Mouse (Mus musculus) spleen, adult 18-20 months (tissue): ENCODE data around the gene Ndufa4l2.

ENCODE experiments used
- DNase-seq, 2 experiments: peaks; one replicate each; pipeline ENCODE4 v3.0.0; 2022; ENCODE audit warnings: mixed read lengths in 2 of 2

Gene Ndufa4l2

DNA sequence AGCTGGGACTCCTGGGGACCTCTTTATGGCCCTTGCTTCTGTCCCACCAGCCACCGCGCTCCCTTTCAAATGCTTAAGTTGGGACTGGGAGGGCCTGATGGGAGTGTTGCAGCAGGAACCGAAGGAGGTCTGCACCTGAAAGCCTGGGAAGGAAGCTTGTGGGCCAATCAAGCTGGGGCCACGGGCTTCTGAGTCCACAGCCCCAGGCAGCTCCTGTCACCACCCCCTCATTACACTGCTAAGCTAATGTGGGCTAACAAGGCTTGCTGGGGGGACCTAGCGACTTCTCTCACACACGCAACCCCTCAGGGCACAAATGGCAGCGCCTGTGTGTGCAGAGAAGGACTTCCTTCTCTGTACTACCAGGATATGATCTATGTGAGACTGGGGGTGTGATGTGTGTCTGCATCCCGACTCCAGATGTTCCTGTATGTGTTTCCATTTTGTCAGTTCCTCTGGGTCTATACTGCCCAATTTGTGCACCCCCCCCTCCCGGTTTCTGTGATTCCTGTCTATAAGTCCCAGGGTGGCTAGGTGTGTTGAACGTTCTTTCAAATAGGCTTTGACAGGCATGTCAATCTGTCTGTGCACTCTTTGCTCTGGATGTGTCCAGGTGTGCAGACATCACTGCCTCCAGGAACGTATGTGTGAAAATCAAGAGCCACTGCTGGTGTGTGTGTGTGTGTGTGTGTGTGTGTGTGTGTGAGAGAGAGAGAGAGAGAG, 3.7 kb upstream of the Ndufa4l2 start:
- no peak for DNase-seq

DNA sequence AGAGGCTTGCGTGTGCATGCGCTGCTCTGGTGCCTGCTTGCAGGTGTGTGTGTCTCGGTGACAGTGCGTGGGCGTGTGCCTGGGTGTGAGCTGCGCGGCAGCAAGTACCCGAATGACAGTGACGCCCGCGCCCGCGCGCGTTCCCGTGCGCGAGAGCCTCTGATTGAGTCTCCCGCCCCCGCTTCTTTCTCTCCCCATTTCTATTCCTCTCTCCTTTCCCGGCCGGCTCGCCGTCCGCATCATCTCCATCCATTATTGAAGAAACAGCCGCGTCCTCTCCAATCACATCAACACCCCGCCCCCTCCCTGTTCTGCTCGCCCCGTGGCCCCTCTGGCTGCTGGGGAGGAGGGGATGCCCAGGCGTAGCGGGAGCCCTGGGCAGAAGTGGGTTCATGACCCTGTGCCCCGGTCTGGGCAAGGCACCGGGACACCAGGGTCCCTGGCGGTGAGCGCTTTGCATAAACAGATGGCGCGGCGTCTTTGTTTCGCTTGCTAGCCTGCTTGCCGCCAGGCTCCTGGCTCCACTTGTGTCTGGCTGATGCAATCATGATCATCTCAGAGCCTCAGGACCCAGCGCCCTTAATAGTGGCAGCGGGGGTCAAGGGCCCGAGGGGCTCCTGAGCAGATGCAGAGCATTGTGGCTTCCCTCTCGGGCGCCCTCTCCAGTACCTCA, 3.0 kb upstream of the Ndufa4l2 start:
- peak; percentile 32 to 61 for DNase-seq

DNA sequence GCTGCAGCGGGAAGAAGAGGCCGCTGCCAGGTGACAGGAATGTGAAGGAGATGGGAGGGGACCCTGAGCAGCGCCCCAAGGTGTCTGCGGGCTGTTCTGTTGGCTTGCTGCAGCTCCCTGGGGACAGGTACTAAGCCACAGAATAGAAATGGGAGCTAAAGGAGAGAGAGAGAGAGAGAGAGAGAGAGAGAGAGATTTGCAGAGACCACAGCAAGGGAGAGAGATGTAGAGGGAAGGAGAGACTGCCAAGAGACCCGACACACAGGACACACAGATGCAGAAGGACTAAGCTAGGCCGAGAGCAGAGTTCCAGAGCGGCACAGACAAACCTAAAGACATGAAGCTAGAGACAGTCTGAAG, 2.5 kb upstream of the Ndufa4l2 start:
- DNase-seq, result no peak

DNA sequence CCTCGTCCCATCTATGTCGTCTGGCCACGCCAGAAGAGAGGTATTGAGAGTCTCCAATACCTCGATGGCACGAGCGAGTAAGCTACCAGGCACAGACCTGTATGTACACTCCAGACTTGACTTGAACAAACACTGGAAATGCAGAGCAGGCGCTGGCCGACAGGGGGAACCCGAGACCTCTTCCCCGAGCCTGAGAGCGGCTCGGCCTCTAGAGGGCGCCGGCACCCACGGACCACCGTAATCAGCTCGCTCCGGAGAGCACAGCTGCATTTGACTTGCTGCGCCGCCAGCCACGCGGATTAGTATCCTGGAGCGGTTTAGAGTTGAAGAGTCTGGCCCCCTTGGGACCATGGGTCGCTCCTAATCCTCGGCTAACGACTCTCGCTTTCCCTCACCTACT, 2.0 kb upstream of the Ndufa4l2 start:
- peak; percentile 83 to 96 for DNase-seq

DNA sequence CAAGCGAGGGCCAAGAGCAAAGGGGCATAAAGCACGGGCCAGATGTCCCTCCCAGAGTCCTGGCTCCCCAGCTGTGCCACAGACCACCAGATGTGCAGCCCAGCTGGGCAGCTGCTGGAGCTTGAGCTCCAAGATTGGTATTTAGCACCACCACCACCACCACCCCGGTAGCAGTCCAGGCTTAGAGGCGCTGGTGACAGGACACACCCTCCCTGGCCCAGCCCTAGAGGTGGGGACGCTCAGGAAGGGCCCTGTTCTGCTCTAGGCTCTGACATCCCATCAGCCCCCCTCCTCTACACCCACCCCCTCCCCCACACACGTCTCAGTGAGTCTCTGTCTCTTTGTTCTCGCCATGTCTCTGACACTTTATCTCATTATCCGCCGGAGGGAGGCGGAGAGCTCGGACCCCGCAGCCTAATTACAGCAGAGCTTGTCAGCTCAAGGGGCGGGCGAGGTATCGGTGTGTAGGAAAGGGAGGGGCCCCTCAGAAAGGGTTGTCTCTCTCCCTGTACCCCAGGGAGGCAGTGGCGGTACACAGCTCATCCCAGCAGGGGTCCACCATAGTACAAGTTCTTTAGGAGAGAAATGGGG, 1.2 kb upstream of the Ndufa4l2 start:
- DNase-seq, result no peak

DNA sequence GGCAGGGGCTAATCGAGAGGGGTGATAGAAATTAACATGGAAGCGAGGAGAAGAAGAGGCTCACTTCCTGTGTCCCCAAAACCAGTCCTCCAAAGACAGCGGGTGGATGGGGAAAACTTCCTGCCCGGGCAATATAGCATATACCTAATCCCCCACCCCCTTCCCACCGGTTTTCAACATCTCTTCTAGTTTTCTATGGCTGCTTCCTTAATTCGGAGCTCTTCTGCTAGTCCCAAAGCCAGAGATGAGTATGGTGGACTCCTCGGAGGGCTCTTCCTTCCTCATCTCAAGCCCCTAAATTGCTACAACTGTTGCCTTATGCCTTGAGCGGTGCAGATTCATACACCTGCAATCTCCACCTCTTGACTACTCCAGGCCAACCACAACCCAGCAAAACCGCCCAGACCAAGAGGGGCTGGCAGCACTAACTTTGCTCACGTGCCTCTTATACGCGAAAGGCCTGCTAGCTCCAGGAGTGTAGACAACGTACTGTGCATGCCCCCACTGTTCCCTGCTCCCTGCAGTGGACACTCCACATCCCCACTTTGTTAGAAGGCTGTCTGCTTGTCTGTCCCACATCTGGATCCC, 562 bp upstream of the Ndufa4l2 start:
- DNase-seq, result no peak

DNA sequence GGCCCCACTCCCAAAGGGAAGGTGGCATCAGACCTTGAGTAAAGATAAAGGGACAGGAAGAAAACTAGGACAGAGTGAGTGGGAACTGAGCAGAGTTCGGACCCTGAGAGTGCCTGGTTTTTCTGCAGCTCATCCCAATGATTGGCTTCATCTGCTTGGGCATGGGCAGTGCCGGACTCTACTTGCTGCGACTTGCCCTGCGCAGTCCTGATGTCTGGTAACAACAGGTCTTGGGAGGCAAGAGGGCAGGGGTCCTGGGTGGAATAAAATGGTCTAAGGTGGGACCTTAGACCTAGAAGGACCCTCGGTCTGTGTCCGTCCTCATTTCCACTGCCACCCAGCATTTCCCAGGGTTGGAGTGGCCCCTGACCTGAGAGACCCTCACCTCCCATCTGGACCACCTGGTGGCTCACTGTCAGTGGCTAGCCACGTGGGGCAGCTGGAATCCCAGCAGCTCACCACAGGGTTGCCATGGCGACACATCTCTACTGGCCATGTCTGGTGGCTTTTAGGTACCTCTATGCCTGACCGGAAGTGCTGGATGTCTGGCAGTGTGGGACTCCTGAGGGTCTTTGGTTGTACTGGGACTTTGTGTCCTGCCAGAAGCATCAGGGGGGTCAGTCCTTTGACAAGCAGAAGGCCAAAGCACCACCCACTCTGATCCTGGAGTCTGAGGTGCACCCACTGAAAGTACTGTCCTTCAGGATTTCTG, 660 bp downstream of the Ndufa4l2 start:
- no peak for DNase-seq

DNA sequence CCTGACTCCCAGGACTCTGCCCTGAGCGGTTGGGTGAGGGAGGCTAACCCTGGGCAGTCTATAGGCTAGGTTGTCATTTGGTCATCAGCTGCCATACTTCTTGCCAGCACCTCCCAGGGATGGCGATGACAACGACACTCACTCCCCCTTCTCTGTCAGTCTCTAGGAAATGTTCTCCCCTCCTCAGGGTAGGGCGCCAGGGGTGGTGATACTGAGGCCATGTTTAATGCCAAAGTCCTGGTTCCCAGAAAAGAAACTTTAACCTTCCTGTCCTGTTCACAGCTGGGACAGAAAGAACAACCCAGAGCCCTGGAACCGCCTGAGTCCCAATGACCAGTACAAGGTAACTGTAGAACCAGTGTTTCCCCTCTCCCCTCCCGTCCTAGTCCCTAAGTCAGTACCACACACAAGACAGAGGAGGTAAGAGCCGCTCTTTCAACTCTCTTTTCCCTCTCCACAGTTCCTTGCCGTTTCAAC, 1.3 kb downstream of the Ndufa4l2 start:
- DNase-seq, result no peak

DNA sequence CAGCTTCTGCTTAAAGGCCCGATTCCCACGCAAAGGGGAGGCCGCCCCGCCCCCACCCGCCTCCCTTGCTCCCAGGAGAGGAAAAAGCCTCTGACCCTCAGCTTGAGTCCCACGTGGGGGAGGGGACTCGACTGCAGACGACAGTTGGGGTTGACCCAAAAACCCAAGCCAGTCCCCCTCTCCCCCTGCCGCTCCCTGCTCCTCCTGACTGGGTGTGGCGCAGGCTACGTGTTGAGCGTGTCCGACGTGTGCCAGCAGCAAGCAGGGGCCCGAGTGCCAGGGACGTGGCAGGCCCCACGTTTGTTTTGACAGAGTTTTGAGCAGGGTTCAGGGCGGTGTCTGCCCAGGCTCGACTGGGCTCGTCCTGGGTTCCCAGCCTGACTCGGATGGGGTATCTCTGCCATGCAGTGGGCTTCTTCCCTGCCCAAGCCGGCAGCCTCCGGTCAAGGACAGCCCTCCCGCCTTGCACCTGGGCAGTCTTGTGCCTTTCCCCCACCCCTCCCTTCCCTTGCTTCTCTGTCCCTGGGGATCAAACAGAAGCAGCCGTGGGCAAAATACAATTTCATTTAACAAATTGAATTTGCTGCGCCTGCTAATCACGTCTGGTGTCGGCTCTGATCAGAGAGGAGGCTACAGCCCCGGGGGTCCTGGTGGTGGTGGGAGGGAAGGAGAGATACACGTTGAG, 2.0 kb downstream of the Ndufa4l2 start:
- DNase-seq, result no peak

DNA sequence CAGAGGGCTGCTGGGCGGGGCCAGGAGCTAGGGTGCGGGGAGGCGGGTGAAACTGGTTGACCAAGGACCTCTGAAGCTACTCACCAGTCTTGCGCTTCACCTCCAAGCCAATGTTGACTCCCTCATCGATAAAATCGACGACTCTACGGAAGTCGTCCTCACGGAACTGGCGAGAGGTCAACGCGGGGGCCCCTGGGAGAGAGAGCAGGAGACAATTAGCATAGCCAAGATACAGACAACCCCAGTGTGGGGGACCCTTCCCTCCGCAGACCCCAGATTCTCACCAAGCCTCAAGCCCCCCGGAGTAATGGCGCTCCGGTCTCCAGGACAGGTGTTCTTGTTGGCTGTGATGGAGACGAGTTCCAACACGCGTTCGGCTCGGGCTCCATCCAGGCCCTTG, 3.2 kb downstream of the Ndufa4l2 start:
- DNase-seq, result no peak

DNA sequence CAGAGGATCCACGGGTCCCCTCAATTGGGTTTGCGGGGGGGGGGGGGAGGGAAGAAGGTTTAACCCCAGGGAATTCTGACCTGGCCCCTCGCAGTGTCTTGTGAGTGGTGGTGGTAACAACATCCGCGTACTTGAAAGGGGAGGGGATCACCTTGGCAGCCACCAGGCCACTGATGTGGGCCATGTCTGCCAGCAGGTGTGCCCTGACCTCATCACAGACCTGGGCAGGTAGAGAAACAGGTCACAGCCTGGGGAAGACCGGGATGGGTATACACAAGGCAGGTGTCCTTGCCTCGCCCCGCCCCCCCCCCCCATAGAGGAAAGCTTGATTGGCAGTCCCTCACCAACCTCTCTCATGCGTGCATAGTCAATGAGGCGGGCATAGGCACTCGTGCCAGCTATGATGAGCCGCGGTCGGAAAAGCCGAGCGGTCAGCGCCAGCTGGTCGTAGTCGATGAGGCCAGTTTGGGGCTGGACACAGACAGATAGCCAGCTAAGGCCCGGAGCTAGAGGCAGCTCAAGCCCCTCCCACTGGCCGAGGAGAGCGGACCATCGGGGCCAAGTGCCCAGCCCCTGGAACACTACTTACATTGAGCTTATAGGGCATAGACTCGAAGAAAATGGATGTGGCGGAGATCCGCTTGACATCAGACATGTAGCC, 4.4 kb downstream of the Ndufa4l2 start:
- DNase-seq, result no peak

DNA sequence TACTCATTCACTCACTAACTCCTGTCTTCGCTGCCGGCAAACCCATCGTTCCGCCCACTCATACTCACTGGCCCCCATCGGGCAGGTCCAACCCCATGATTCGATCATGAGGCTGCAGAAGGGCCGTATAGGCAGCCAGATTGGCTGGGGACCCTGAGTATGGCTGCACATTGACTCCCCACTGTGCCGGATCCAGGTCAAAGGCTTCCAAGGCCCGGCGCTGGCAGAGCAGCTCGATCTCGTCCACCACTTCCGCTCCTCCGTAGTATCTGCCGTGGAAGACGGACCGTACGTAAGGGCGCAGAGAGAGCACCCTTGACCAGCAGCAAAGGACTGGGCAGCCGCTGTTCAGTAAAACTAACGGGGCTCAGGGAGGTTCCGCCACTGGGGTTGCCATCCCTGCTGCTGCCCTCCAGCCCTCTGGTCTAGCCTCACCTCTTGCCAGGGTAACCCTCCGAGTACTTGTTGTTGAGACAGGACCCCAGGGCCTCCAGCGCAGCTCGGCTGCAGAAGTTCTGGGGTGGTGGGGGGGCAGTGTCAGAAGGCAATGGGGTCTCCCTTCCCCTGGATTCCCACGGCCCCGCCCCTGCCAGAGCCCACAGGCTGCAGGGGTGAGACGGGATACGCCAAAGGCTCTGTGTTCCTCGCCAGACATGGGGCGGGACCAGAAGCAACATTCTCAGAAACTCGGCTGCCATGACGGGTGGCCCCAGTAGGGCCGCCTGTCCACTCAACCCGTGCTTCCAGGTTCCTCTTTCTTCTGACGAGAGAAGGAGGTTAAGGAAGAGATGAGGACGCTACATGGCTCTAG, 5.3 kb downstream of the Ndufa4l2 start:
- no peak for DNase-seq

DNA sequence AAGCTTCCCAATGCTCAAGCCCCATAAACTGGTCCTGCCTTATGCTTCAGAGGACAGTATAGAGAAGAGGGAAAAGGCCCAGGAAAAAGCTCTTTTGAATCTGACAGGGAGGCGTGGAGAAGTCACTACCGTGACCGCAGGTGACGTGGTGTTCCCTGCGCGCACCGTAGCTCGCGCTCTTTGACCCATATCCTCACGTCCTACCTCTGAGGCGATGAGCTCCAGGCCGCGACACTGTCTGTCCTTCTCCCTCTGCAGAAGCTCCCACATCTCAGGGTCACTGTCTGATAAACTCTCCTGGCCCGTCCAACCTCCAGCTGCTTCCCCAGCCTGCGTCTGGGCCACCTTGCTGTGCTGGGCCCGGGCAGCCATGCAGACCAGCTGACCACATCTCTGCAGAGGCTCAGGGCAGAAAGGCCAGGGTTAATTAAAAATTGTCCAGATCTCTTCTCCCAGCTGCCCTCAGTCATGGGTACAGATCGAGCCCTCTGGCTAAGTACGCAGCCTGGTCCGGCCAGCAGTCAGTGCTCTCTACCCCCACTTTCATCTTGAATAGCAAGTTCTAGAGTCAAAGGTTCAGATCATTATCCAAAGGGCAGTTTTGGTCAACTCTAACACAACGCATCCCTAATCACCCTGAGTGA, 6.1 kb downstream of the Ndufa4l2 start:
- no peak for DNase-seq

DNA sequence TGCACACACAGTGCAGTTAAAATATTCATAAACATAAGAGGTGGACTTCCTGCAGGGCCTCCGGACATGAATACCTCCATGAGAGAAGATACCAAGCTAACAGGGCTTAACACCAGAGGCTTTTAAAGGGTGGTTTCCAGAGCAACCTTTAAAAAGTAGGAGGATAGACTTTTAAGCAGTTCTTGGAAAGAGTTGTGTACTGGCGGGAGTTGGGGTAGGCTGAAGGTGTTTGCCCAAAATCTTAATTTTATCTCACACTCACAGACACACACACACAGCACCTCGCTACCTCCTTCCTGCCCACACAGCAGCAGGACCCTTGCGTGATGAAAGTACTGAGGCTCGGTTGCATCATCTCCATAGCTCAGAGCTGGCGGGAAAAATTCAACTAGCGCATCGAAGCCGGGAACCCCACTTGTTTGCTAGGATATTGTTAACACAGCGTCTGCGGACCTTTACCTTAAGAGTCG, 6.9 kb downstream of the Ndufa4l2 start:
- no peak for DNase-seq

DNA sequence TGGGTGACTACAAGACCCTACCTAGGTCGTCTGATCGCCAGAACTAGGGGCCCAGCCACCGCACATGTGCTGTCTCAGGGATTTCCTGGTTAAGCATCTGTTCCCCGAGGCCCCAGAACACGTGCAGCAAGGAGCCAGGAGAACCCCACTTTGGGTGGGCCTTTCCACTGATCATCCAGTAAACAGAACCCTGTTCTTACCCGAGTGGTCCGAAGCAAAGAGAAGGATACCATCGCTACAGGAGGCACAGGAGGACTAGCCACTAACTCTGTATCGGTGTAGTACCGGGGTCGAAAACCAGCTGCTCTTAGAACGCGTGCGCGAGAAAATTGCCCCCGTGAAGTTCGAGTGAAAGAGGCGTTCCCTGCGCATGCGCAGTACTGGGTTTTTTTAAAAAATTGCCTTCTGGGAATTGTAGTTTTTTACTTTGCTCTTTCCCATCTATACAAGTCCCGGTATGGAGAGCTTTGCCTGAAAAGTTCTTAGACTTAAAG, 7.4 kb downstream of the Ndufa4l2 start, which contains the start of gene Shmt2:
Gene Shmt2 (minus strand): TSS at position 357 of the 494 bp plus-strand sequence.
- DNase-seq, result peak; percentile 63 to 77

DNA sequence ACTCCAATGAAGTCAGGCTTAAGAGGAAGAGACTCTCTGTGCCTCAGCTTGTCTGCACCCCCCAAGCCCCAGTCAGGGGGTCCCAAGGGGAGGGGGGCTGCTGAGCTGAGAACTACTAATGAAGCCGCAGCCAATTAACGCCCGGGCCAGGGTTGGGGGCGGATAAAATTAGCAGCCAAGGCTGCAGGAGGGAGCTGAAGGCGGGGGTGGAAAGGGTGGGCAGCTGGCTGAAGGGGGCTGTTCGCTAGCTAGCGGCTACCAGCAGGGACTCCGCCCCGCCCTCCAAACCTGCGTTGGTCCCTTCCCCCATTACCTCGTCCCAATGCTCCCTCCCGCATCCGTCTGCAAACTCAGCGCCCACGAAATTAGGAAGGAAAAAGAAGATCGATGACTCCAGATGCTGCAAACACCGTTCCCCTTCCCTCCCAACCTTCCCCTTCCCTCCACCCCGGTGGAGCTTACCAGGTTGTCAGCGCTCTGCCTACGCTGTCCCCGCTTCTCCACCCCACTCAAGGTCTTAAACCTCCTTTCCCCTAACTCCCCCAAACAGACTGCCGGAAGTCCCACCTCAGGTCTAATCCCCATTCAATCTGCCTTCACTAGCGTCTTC, 10.0 kb downstream of the Ndufa4l2 start:
- no peak for DNase-seq

DNA sequence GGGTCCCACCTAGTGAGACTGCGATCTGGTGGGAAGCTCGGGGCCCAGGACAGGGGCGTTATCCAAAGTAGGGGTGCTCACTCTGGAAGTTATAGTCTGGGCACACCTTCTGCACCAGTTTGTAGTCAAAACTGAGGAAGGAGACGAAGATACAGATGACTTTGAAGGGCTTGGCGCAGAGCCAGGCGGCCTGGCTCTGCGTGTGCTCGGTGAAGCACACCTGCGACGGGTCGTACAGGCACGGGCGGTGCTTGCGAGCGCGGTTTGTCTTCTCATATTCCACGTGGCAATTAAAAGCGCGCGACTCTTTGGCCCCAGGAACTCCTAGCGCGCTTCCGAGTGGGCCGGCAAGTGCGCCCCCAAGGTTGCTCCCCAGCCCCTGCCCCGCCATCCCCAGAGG, 11.3 kb downstream of the Ndufa4l2 start:
- DNase-seq, result no peak

DNA sequence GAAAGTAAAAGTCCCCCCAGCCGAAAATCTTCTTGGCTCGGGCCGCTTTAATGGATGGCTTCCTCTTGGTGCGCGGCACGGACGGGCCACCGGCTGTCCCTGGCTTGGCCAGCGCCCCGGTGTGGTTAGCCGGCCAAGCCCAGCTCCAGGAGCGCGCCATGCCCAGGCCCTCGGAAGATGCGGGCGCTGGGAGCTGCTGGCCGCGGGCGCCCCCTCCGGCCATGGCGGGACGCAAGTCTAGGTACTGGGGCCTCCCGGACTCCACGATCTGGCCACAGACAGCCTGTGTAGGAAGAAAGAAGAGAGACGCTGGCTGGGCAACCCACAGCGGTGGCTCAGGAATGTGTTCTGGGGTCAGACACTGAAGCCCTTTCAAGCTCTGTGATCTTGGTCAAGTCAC, 11.9 kb downstream of the Ndufa4l2 start:
- peak in 1 of 2 experiments; percentile 47 for DNase-seq

DNA sequence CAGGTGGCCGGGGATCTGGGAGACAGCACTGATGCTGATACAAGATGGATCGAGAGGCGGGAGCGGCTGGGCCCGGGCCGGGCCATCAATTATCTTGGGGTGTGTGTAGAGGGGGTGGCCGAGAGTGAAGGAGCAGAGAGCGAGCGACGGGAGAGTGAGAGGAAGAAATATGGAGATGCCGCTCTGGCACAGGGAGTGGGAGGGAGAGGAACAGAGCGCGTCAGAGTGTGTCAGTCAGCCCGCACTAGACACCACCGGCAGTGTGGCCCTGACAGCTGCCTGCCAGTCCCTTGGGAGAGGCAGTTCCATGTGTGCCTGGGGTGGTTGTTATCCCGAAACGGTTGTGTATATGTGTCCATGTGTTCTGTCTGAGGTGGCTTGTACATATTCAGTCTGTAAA, 12.7 kb downstream of the Ndufa4l2 start:
- DNase-seq, result no peak

DNA sequence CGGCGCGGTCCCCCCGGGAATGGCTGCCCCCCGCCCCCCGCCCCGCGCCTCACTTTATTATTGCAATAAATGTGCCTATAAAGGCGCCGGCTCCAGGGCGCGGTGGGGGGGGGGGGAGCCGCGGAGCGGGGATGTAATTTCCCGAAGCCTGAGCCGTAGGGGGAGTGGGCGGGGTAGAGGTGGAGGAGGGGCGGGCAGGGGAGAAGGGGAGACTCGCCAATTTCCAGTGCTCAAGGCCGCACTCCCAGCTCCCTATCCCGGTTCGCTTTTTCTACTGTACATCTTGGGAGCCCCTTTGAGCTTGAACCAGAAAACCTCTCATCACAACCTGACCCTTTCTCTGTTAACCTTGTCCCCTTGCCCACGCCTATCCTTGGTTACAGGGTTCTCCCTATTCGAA, 16.2 kb downstream of the Ndufa4l2 start:
- DNase-seq, result no peak
